Comparison of ENCODE assay signal across 10 mouse cellular contexts in the genomic region with DNA sequence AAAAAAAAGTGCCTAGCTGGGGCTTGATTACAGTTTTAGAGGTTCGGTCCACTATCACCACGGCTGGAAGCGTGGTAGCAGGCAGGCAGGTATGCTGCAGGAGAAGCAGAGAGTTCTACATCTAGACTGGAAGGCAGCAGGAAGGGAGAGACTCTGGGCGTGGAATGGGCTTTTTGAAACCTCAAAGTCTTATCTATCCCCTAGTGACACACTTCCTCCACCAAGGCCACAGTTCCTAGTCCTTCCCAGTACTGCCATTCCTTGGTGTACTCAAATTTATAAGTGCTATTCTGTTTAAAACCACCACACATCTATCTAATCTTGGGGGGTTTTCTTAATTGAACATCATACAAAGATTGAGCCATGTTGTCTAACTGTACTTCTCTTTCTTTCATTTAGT. TPM values are rescaled to one million over a fixed set of nuclear protein-coding genes. Genes with fewer than 3 reads are reported as not detected.
DNase-seq lines count a peak whose midpoint lies in the region; ATAC-seq and TF ChIP-seq lines count a peak whose summit lies in the region.
"Had no signal": no experiment of that assay in that cellular context is flagged by ENCODE, and none has a peak within 500 bp of the region (broad histone marks: within the 10 kb centered on the region; RNA-seq: fewer than 3 reads in every experiment).

No protein-coding gene starts in this region.

- no peaks in the 10 kb centered on the region for H3K27me3 ChIP-seq in hindbrain, embryonic 13.5 days
- no peaks in the 10 kb centered on the region for H3K27me3 ChIP-seq in hindbrain, embryonic 11.5 days (ENCODE audit: control insufficient read depth, insufficient read depth, low read length)
- H3K27me3 ChIP-seq in midbrain, embryonic 14.5 days (ENCODE audit: control insufficient read depth, insufficient read depth, low read length) = no peaks in the 10 kb centered on the region

- no peak for ATAC-seq in hindbrain, embryonic 13.5 days (ENCODE audit: low FRiP score)
- no peak for ATAC-seq in hindbrain, embryonic 11.5 days (ENCODE audit: low FRiP score)
- ATAC-seq in midbrain, embryonic 14.5 days (ENCODE audit: low FRiP score, low TSS enrichment) = no peak
- ATAC-seq: inflammation-experienced regulatory T-cells, adult 6 months had no signal

- H3K9me3 ChIP-seq in hindbrain, embryonic 13.5 days = no peaks in the 10 kb centered on the region
- no peaks in the 10 kb centered on the region for H3K9me3 ChIP-seq in hindbrain, embryonic 11.5 days (ENCODE audit: control insufficient read depth, low read length)
- no peaks in the 10 kb centered on the region for H3K9me3 ChIP-seq in midbrain, embryonic 14.5 days (ENCODE audit: control insufficient read depth, low read length)

- peaks cover 26% of the 10 kb centered on the region for H3K4me1 ChIP-seq in hindbrain, embryonic 13.5 days (replicated peaks)
- no peaks in the 10 kb centered on the region for H3K4me1 ChIP-seq in hindbrain, embryonic 11.5 days (replicated peaks; ENCODE audit: control insufficient read depth, insufficient read depth, low read length)
- H3K4me1 ChIP-seq in bone marrow, adult 2 months (ENCODE audit: control insufficient read depth, insufficient read depth, low read length) = peaks cover 1% of the 10 kb centered on the region; the same call in 1 of the 2 replicates
- peaks cover 9% of the 10 kb centered on the region for H3K4me1 ChIP-seq in midbrain, embryonic 14.5 days (ENCODE audit: control insufficient read depth, insufficient read depth, low read length)

- H3K4me2 ChIP-seq in hindbrain, embryonic 13.5 days = peak overlapping the region; percentile 79
- no peak overlapping the region for H3K4me2 ChIP-seq in hindbrain, embryonic 11.5 days (replicated peaks; ENCODE audit: low read depth, low read length)
- 0 out of 2 replicates have a peak overlapping the region, but pooled peaks have one; percentile 80 for H3K4me2 ChIP-seq in midbrain, embryonic 14.5 days (ENCODE audit: low read length)

- no peak overlapping the region for H3K9ac ChIP-seq in hindbrain, embryonic 13.5 days
- no peak overlapping the region for H3K9ac ChIP-seq in hindbrain, embryonic 11.5 days (ENCODE audit: low read depth, low read length)
- no peak overlapping the region for H3K9ac ChIP-seq in midbrain, embryonic 14.5 days (replicated peaks; ENCODE audit: low read length)

- 96% methylated on average over 4 of the region's 4 CpGs for WGBS in hindbrain, embryonic 13.5 days
- WGBS in hindbrain, embryonic 11.5 days = 92% methylated on average over 4 of the region's 4 CpGs
- 83% methylated on average over 4 of the region's 4 CpGs for WGBS in bone marrow, adult 2 months
- WGBS in midbrain, embryonic 14.5 days = 94% methylated on average over 4 of the region's 4 CpGs

- peaks cover 6% of the 10 kb centered on the region; the same call in 1 of the 2 replicates for H3K36me3 ChIP-seq in hindbrain, embryonic 13.5 days
- H3K36me3 ChIP-seq in hindbrain, embryonic 11.5 days (ENCODE audit: control insufficient read depth, insufficient read depth, low read length) = no peaks in the 10 kb centered on the region
- 0 out of 2 replicates have a peak, but pooled peaks cover 3% of the 10 kb centered on the region for H3K36me3 ChIP-seq in midbrain, embryonic 14.5 days (ENCODE audit: control insufficient read depth, insufficient read depth, low read length)

- no peak overlapping the region for H3K4me3 ChIP-seq in hindbrain, embryonic 13.5 days
- H3K4me3 ChIP-seq in hindbrain, embryonic 11.5 days (ENCODE audit: low read depth, low read length) = no peak overlapping the region
- peak overlapping the region; percentile 8 for H3K4me3 ChIP-seq in bone marrow, adult 2 months (replicated peaks; ENCODE audit: control insufficient read depth, low read depth, low read length)
- H3K4me3 ChIP-seq in midbrain, embryonic 14.5 days (replicated peaks; ENCODE audit: low read depth, low read length) = no peak overlapping the region

- no peak for TF ChIP-seq CTCF in bone marrow, adult 2 months (IDR thresholded peaks at IDR 0.05; ENCODE audit: control insufficient read depth, insufficient read depth, low read length)

- TF ChIP-seq POLR2A in bone marrow, adult 2 months (IDR thresholded peaks at IDR 0.05; ENCODE audit: borderline replicate concordance, control insufficient read depth, low read depth, low read length) = no peak

- H3K27ac ChIP-seq in hindbrain, embryonic 13.5 days = no peak overlapping the region
- no peak overlapping the region for H3K27ac ChIP-seq in hindbrain, embryonic 11.5 days (ENCODE audit: low read depth, low read length)
- H3K27ac ChIP-seq in bone marrow, adult 2 months (ENCODE audit: control insufficient read depth, insufficient read depth, low read depth, low read length, poor library complexity) = no peak overlapping the region
- no peak overlapping the region for H3K27ac ChIP-seq in midbrain, embryonic 14.5 days (replicated peaks; ENCODE audit: low read depth, low read length)

- DNase-seq in hindbrain, embryonic 11.5 days (ENCODE audit: low spot score) = no peak
- peak; percentile 27 for DNase-seq in induced T-regulatory cell, adult 2 months (ENCODE audit: low read depth)
- no peak for DNase-seq in midbrain, embryonic 14.5 days
- DNase-seq in urinary bladder, postnatal 10 days (ENCODE audit: low spot score) = no peak
- no peak for DNase-seq in right cerebral cortex, adult 18-20 months
- DNase-seq: adrenal gland, postnatal 14 days; cerebellum, postnatal 25 days had no signal

RNA-seq across cellular contexts. Expression of a gene that starts 1.5 kb away (rescaled TPM):
- polyA plus RNA-seq in hindbrain, embryonic 13.5 days (2015; fragmentation: Nextera tagmentation; extraction: Ambion mirVana) = 109 and 112 TPM in 2 replicates
- polyA plus RNA-seq in hindbrain, embryonic 11.5 days (2014; fragmentation: Nextera tagmentation; extraction: Ambion mirVana) = 125 and 131 TPM in 2 replicates
- 212 and 214 TPM in 2 replicates for polyA plus RNA-seq in bone marrow, adult 2 months (2011; ENCODE audit: insufficient read depth, insufficient read length, low replicate concordance, missing spikeins)
- polyA plus RNA-seq in midbrain, embryonic 14.5 days (2014; fragmentation: Nextera tagmentation; extraction: Ambion mirVana) = 95.8 and 104 TPM in 2 replicates
